Mouse (Mus musculus): Measurements from ENCODE around the gene Ttc3.
A peak's percentile ranks its signal among the peaks of the same experiment; 100 is the strongest.

Ttc3 gene

DNA sequence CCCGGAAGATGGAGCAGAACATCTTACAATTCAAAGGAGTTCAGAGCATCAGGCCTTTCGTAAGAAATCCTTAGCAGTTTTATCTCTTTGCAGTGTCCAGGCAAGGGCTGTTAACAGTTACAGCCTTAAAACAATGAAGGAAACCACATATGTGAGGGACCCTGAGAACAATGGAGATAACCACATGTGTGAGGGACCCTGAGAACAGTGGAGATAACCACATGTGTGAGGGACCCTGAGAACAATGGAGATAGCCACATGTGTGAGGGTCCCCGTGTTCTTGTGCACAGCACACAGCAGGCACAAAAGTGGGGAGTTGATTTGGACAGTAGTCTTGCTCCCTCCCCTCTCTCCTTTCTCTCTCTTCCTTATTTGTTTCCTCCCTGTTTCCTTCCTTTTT, 12.3 kb upstream of the Ttc3 start:
- DNase-seq (ENCODE audit: low read depth): no peak

DNA sequence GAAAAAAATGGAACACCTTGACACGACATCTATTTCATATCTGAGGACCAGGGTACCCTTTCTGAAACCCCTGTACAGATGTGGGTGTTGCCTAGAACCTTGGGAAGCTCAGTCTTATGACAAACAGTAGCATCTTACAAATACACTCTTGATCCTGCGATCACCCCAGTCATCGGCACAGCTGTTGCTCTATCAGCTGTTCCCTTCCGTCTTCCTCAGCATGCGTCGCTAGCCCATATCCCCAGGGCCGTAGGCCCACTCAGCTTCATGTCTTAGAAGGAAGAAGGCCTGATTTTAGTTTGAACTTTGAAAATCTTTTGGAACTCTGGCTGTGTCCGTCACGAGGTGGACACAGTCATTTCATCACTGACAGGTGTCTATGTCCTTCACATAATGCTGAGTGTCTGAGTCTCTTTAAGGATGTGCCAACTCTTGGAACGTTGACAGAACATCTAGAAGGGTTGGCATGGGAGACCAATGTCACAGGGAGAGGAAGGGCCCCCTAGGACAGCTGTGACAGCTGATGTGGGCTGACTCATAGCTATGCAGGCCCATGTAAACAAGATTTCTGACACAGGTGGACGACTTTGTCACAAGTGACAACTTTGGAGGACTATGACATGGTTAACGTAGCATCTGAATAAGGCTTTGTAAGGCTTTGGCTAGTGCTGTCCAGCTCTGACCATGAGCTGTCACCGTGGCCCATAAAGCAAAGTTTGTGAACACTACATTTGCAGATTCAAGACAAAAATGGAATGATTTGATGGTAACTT, 9.7 kb upstream of the Ttc3 start:
- DNase-seq (ENCODE audit: low read depth): no peak

DNA sequence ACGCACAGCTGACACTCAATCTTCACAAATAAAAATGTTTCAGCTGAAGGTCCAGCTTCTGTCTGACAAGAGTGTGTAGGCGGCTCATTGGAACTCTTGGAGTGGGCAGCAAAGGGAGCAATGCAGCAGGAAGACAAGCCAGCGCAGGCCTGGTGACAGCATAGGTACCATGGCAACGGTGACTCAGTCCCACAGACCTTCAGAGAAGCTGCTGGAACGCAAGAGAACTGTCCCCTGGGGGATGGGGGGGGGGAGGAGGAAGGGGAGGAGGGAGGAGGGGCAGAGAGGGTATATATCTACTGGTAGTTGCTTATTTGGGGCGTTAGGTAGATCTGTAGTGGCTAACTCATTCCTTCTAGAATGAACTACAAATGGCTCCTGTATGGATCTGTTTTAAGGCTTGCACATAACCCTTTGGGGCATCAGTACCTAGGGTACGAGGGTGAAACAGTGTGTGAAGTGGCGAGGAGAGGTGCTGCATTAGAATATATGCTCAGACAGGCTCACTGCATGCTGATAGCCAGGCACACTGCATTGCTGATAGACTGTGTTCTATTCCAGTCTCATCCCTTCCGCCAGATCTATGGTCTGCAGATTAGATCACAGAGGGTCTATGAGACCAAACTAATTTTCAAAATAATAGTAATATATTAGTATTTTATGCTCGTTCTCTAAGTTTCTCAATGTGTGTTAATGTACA, 8.1 kb upstream of the Ttc3 start:
- no peak for DNase-seq (ENCODE audit: low read depth)

DNA sequence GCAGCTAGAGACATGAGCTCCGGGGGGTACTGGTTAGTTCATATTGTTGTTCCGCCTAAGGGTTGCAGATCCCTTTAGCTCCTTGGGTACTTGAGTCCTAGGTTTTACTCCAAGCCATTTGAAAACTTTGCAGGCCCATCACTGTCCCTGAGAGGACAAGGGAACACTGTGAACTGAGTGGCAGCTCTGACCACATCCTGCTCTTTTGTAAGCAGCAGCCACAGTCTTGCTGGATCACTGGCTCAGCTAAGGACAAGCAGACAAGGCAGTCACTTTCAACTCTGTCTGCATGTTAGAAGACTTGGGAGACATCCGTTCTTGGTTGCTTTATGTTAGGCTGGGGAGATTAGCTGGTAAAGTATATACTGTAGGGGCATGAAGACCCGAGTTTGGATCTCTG, 6.6 kb upstream of the Ttc3 start:
- DNase-seq (ENCODE audit: low read depth): no peak

DNA sequence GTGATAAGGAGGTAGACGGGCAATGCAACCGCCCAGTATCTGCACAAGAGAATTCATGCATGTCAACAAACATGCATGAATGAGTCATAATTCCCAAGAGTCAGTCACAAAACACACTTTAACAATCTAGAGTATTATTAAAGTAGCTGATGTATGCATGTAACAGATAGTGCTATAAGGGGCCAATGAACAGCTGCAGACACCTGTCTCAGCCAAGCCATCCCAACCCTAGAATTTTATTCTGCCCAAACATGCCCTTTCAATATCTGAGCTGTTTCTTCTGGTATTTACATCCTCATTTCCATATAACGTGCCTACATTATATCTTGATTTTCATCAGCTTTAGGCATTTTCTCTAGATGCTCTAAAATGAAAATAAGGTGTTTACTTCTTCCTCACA, 5.0 kb upstream of the Ttc3 start:
- no peak for DNase-seq (ENCODE audit: low read depth)

DNA sequence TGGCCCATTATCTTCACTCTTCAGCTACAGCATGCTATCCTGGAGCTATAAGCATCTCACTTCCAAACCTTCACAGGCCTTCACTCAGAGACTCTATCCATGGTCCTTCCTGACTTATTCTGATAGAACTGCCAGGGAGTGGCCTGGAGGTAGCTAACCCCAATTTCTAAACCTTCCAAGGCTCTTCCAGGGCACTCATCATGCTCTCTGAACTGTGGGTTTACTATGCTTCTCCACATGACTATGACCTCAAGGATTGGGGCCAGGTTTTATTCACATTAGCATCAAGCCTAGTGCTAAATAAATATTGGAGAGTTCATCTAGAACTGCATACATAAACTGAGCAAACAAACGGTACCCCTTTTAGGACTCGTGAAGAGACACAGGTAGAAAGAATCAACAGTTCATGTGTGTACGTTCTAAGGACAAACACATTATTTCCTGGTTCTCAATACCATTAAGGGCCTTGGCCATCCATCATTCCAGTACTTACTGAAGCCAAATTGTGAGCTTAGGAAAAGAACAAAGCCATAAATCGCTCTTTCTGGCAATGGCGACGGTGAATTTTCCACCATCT, 734 bp upstream of the Ttc3 start:
- no peak for DNase-seq (ENCODE audit: low read depth)

DNA sequence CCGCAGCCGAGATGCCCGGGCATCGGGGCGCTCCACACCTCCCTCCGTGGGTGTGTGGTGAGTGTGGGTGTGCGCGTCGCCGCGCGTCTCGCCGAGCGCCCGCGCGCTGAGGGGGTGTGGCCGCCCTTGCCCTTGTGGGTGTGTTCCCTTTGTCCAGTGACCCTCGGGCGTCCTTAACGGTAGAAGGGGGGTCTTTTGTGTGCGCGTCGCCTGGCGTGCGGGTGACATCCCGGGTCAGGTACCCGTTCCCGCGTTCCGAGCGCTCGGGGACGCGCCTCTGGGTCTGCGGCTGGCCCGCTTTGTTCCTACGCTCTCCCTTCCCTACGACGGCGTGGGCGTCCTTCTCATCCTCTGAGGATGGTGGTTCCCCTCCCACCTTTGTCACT, 490 bp downstream of the Ttc3 start:
- no peak for DNase-seq (ENCODE audit: low read depth)

DNA sequence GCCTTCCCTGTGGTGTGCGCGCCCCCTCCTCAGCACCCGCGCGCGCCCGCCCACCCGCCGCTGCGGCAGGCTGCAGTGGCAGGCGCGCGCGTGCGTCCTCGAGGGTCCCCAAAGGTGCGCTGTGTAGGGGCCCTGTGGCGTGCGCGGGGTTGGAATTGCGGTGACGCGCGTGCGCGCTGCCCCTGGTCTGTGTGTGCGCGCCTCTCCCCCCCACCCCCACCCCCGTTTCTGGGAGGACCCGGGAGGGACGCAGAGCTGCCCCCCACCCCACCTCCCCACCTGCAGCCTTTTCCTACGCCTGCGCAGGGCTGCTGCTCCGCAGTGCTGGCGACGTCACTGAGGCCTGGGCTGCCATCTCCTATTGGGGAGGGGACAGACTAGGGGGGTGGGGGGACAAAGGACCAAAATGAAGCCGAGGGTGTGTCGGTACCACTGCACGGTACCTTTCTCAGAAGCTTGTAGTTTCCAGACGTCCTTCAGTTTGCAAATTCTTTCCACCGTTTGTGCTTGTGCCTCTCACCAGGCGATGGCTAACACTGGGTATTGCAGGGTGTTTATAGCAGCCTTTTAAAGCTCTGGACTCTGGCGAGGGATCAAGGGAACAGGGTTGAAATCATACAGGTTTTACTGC, 998 bp downstream of the Ttc3 start, which contains the start of gene Pigp:
TSS of gene Pigp (minus strand) at position 542 of the 631 bp plus-strand sequence.
- DNase-seq (ENCODE audit: low read depth): peak; percentile 73

DNA sequence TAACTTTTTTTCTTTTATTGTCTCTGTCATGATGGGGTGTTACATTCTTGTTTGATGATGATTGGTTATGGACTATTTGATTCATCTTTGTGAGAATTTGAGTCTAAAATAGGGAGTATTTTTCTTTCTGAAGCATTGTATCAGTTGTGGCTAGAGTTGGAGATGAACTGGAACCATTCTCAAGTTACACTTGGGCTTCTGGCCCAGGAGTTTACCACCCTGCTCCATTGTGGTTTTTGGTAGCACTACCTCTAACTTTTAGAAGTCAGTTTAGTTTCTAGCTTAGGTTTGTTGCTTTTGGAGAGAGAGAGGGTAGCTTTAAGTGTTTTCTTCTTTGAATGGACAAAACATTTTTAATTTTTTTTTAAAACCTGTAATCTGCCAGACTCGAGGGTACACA, 9.0 kb downstream of the Ttc3 start:
- DNase-seq (ENCODE audit: low read depth): no peak

DNA sequence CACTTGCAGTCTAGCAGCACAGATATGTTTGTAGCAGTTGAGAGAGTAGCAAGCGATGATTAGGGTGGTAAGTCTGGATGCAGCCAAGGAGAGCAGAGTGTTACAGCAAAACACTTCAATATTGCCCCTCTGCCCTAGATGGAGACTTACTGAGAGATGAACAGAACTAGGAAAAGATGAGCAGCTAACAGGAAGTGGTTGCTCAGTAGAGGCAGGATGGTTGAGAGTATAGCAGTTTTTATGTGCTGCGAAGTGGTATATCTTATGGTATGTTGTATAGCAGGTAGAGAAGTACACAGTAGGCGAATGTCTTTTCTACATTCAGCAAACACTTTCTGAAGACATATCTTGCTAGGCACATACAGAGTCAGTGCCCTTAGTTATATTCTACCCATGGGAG, 12.9 kb downstream of the Ttc3 start:
- DNase-seq (ENCODE audit: low read depth): peak; percentile 31

DNA sequence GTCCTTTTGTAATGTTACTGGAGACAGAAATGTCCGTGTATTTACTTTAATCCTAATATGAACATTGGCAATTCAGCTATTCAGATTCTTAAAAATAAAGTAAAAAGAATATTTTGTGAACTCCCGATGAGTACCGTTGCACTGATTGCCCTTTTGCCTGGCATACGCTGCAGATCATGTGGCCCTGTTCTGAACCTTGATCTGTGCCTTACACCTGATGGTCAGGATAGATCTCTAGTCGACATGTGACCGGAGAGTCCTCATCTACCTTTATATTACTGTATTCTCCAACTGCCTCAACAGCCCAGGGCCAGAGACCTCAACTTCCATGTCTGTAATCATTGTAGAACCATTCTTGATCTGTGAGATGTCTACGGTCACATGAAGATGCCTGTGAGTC, 17.3 kb downstream of the Ttc3 start:
- DNase-seq (ENCODE audit: low read depth): no peak

DNA sequence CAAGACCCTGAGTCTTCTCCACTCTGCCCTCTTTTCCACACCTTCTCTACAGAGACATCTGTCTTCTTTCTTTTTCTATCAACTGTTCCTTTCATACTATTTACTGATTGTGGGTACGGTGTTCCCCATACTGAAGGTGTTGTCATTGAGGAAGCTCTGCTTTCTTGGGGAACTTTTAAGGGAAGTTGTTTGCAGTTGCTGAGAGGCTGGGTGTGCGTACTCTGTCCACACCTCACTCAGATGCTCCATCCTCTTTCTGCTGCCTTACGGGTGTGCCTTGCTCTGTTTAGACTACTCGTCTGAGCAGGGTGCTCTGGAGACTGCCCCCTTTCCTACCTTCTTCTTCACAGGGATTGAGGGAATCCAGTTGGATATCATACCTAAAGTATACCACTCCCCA, 21.9 kb downstream of the Ttc3 start:
- DNase-seq (ENCODE audit: low read depth): no peak

DNA sequence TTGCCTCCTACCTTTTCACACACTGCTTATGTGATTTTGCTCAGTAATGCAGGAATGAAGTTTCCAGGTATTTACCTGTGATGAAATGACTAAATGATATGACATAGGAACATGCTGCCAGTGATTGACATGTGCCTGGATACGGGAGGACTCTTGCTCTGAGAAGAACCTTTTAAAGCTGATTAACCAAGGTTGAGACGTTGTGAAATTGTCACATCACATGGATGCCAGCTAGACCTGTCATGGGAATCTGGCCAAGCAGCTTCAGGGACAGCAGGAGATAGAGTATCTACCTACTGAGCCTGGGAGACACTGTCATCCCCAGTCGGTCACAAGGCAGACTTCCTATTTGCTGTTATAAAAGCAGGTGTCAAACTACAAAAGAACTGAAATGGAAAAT, 24.6 kb downstream of the Ttc3 start:
- DNase-seq (ENCODE audit: low read depth): no peak

DNA sequence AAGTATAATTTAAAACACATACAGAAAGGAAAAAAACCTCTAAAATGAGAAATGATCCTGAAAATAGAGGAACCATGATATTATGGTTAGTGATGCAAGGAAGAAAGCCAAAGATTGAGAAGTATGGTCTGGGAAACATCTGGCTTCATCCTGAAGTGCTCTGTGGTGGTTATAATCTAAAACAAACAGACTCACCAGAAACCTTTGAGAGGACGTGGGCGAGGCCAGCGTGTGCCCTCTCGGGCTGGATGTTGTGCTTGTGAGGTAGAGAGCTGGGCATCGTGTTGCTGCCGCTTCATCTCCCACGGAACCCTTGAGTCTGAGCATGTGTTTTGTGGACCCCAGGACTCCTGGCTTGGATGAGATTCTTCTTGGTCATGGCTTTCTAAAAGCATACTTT, 26.2 kb downstream of the Ttc3 start:
- no peak for DNase-seq (ENCODE audit: low read depth)

DNA sequence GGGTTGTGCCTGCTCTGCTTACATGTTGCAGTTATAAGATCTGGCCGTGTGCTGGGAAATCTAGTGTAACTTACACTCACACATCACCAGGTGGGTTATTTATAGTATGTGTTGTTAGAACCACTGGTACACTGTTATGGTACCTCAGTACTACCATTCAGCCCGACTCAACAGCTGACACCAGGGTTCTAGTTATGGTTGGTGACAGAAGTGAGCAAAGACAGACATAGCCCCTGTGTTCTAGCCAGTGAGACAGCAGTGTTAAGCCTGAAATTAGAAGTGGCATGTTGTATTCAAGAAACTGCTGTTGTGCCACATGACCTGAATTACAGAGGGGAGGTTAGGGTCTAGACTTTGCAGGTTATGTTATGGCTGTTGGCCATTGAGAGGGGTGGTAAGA, 28.7 kb downstream of the Ttc3 start:
- DNase-seq (ENCODE audit: low read depth): no peak

DNA sequence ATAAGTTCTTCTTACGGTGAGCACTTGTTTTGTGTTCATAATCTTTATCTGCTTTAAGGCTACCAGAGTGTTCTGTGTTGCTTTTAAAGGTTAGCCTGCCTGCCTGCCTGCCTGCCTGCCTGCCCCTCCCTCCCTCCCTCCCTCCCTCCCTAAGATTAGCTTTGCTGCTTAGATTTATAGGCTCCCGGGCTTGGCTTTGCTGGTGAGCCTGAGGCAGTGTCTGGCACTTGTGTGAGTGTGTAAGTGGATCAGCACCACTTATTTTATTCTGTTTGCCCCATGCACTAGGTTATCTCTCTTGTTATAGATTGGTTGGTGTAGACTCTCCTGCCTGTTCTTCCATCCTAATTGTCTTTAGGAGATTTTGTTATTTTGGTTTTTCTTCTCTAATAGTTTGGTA, 31.2 kb downstream of the Ttc3 start:
- DNase-seq (ENCODE audit: low read depth): peak; percentile 16

DNA sequence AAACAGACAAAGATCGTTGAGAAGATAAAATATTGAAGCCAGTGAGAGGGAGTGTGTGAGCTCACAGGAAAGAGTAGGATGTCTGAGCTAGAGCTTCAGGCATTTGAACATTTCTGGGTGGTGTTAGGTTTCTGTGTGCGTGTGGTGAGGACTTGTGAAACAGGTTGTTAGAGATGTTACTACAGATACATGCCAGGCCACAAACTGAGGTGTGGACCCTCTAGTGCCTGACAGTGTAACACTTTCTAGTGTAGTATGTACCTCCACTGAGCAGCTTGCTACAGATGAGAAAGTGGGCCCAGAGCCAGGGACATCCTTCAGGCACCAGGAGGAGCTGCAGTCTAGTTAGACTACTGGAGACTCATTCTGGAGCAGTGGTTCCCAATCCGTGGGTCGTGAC, 31.8 kb downstream of the Ttc3 start:
- peak; percentile 50 for DNase-seq (ENCODE audit: low read depth)

DNA sequence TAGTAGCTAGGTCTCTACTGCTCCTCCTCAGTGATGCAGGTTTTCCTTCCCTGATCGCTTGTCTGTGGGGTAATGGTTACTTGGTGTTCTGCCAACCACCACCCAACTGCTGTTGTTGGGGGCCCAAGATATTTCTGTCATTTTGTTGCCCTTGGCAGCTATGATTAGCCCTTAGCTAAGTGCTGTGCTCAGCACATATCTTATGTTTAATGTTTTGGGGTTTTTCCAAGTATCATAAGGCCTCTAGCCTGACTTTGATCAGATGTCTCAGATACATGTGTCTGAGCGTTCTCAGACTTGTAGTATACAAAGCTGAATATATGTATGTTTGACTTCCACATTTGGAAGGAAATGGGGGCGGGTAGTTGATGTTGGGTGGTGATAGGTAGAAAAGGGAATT, 40.9 kb downstream of the Ttc3 start:
- DNase-seq (ENCODE audit: low read depth): no peak

DNA sequence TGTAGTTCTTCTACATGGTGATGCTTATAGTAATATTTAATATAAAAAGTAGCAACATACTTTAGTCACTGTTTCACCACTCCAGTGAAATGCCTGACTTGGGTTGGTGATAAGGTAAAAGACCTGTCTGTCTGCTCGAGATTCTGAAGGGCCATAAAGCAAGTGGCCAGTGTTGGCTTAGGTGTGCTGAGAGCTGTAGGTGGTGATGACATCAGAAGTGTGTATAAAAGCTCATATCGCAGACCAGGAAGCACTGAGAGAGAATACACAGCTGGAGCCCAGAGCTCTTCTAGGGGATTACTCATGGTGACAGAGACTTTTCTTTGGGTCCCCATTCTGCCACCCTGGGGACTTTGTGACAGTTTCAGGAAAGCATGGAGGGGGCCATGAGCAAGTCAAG, 41.8 kb downstream of the Ttc3 start:
- no peak for DNase-seq (ENCODE audit: low read depth)

DNA sequence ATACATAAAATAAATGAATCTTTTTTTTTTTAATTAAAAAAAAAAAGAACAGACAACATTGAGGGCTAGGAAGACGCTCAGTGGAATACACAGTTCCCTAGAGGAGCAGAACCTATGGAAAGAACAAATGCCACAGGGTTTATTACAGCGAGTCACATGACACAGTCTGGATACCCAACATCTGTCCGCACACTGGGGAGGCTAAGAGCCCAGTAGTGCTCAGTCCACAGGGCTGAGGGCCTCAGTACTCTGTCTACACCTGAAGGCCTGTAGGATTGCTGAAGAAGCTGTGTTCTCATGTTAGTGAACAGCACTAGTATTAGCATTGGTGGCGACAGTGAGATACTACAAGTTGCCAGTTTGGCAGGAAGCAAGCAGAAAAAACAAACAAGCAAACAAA, 42.3 kb downstream of the Ttc3 start:
- DNase-seq (ENCODE audit: low read depth): no peak

DNA sequence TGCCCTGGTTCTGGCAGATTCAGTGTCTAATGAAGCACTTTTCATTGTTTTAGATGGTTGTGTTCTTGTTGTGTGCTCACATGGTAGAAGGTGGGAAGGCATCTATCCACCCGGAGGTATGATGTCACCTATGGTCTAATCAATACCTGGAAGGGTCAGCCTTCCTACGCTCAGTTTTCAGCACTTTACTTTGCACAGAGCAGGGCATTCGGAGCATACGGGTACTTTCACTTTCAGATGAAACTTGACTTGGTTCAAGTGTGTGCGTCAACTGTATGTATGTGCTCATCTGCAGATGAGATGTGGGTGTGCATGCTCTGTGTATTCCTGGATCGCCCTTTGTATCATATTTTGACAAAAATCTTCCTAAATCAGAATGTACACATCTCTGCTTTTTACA, 43.7 kb downstream of the Ttc3 start:
- DNase-seq (ENCODE audit: low read depth): peak; percentile 48

DNA sequence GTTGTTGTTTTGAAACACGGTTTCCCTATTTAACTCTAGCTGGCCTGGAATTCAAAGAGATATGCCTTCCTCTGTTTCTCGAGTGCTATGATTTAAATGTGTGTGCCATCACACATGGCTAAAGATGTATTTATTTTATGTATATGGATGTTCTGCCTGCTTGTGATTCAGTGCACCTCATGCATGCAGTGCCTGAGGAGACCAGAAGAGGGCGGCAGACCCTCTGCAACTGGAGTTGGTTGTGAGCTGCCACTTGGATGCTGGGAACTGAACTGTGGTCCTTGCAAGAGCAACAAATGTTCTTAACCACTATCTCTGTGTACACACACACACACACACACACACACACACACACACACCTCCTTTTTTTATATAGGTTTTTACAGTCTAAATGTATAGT, 50.1 kb downstream of the Ttc3 start:
- DNase-seq (ENCODE audit: low read depth): peak; percentile 39

DNA sequence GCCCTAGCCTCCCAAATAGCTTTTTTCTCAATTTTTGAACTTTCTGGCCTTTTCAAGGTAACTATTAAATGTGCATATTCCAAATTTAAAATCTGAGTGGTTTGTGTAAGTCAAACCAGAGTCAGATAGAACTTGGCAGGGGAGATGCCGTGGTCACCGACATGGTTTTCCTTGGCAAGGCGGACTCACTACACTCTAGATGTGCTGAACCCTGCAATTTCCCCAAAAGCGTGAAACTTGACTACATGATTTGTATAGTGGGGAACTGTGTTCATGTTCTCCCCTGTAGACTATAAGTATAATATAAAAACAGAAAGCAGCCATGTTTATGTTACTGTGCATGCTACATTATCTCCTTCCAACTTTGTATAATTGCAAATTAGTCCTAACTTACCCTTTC, 58.5 kb downstream of the Ttc3 start:
- no peak for DNase-seq (ENCODE audit: low read depth)
